ENCODE assay signal across 9 mouse cellular contexts in the genomic region with DNA sequence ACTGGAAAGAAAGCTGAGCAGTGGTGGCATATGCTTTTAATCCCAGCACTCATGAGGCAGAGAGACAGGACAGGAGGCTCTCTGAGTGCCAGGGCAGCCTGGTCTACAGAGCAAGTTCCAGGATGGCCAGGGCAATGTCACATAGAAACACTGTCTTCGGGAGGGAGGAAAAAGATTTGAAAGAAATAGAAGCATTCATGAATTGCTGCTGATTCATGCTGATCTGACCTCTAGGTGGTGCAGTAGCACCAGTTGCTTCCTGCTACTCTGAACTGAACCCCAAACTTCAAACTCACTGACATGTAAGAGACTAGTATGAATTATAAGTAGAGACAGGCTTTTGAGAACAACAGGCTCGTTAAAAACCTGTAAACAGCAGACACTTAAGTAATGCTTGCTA. TPM values are rescaled to one million over a fixed set of nuclear protein-coding genes. Genes with fewer than 3 reads are reported as not detected.
DNase-seq lines count a peak whose midpoint lies in the region; ATAC-seq and TF ChIP-seq lines count a peak whose summit lies in the region.
"Had no signal": no experiment of that assay in that cellular context is flagged by ENCODE, and none has a peak within 500 bp of the region (broad histone marks: within the 10 kb centered on the region; RNA-seq: fewer than 3 reads in every experiment).

No protein-coding gene starts in this region.

- H3K4me3 ChIP-seq in hindbrain, postnatal 0 days (ENCODE audit: low read length) = no peak overlapping the region
- no peak overlapping the region for H3K4me3 ChIP-seq in hindbrain, embryonic 10.5 days
- H3K4me3 ChIP-seq in liver, embryonic 14.5 days (ENCODE audit: insufficient read depth in 1 of 2, low read depth in 2 of 2, low read length in 2 of 2) = no peak overlapping the region
- H3K4me3 ChIP-seq in hindbrain, embryonic 16.5 days (ENCODE audit: low read length) = no peak overlapping the region
- no peak overlapping the region for H3K4me3 ChIP-seq in midbrain, embryonic 10.5 days
- H3K4me3 ChIP-seq: limb, embryonic 12.5 days had no signal

- H3K9ac ChIP-seq in hindbrain, postnatal 0 days (replicated peaks; ENCODE audit: low read length) = no peak overlapping the region
- no peak overlapping the region for H3K9ac ChIP-seq in liver, embryonic 14.5 days (replicated peaks)
- no peak overlapping the region for H3K9ac ChIP-seq in hindbrain, embryonic 16.5 days (ENCODE audit: low read depth, low read length)
- H3K9ac ChIP-seq: limb, embryonic 12.5 days had no signal

- peak; percentile 49 for DNase-seq in hindbrain, postnatal 0 days (ENCODE audit: low spot score)
- no peak for DNase-seq in hindbrain, embryonic 10.5 days (ENCODE audit: low spot score)
- DNase-seq in CD4-positive, CD25-positive, alpha-beta regulatory T cell, adult 2 months (ENCODE audit: low read depth, low spot score) = peak; percentile 69
- peak; percentile 46 for DNase-seq in adipocyte (ENCODE audit: low spot score)
- peak in 1 of 3 experiments; percentile 20 for DNase-seq in liver, embryonic 14.5 days (ENCODE audit: low read depth in 3 of 3, low spot score in 3 of 3)
- DNase-seq in thymus, postnatal 25 days = peak; percentile 38
- no peak for DNase-seq in midbrain, embryonic 10.5 days (ENCODE audit: low spot score)

- no peaks in the 10 kb centered on the region for H3K27me3 ChIP-seq in hindbrain, postnatal 0 days (ENCODE audit: insufficient read depth, low read length)
- no peaks in the 10 kb centered on the region for H3K27me3 ChIP-seq in hindbrain, embryonic 10.5 days (ENCODE audit: insufficient read depth, poor library complexity, severe bottlenecking)
- H3K27me3 ChIP-seq in liver, embryonic 14.5 days (ENCODE audit: control insufficient read depth, insufficient read depth, low read length) = no peaks in the 10 kb centered on the region
- no peaks in the 10 kb centered on the region for H3K27me3 ChIP-seq in hindbrain, embryonic 16.5 days (replicated peaks; ENCODE audit: control insufficient read depth, insufficient read depth, low read length)
- no peaks in the 10 kb centered on the region for H3K27me3 ChIP-seq in midbrain, embryonic 10.5 days (ENCODE audit: low read depth, poor library complexity, severe bottlenecking)
- H3K27me3 ChIP-seq: limb, embryonic 12.5 days had no signal

- no peaks in the 10 kb centered on the region; the same call in 1 of the 2 replicates for H3K36me3 ChIP-seq in hindbrain, postnatal 0 days (ENCODE audit: insufficient read depth, low read length)
- peaks cover 73% of the 10 kb centered on the region for H3K36me3 ChIP-seq in hindbrain, embryonic 10.5 days
- peaks cover 27% of the 10 kb centered on the region for H3K36me3 ChIP-seq in liver, embryonic 14.5 days (replicated peaks; ENCODE audit: control insufficient read depth, insufficient read depth, low read depth)
- no peaks in the 10 kb centered on the region; the same call in 1 of the 2 replicates for H3K36me3 ChIP-seq in hindbrain, embryonic 16.5 days (ENCODE audit: control insufficient read depth, insufficient read depth, low read length)
- peaks cover 79% of the 10 kb centered on the region for H3K36me3 ChIP-seq in midbrain, embryonic 10.5 days

- H3K4me1 ChIP-seq in hindbrain, postnatal 0 days (ENCODE audit: insufficient read depth, low read length) = no peaks in the 10 kb centered on the region
- no peaks in the 10 kb centered on the region for H3K4me1 ChIP-seq in hindbrain, embryonic 10.5 days (replicated peaks)
- H3K4me1 ChIP-seq in liver, embryonic 14.5 days (replicated peaks; ENCODE audit: control insufficient read depth in 2 of 2, insufficient read depth in 2 of 2, low read length in 1 of 2) = peaks cover 0 to 12% of the 10 kb centered on the region in 2 experiments; a peak in 2 of 4 replicates
- no peaks in the 10 kb centered on the region for H3K4me1 ChIP-seq in hindbrain, embryonic 16.5 days (ENCODE audit: control insufficient read depth, insufficient read depth, low read depth, low read length)
- H3K4me1 ChIP-seq in midbrain, embryonic 10.5 days = no peaks in the 10 kb centered on the region
- H3K4me1 ChIP-seq: limb, embryonic 12.5 days had no signal

- peak; percentile 67 for TF ChIP-seq CTCF in hindbrain, postnatal 0 days (IDR thresholded peaks at IDR 0.05; ENCODE audit: low read depth)
- TF ChIP-seq CTCF in liver, embryonic 14.5 days (IDR thresholded peaks at IDR 0.05; ENCODE audit: low read depth) = peak; percentile 73

- WGBS in hindbrain, postnatal 0 days = 51% methylated on average over 2 of the region's 2 CpGs
- WGBS in hindbrain, embryonic 10.5 days = 64% methylated on average over 2 of the region's 2 CpGs
- WGBS in liver, embryonic 14.5 days (ENCODE audit: insufficient replicate concordance) = 30% methylated on average over 2 of the region's 2 CpGs
- WGBS in hindbrain, embryonic 16.5 days = 62% methylated on average over 2 of the region's 2 CpGs
- WGBS in midbrain, embryonic 10.5 days = 82% methylated on average over 2 of the region's 2 CpGs

- 0 out of 2 replicates have a peak overlapping the region, but pooled peaks have one; percentile 1 for H3K27ac ChIP-seq in hindbrain, postnatal 0 days
- no peak overlapping the region for H3K27ac ChIP-seq in hindbrain, embryonic 10.5 days
- H3K27ac ChIP-seq in liver, embryonic 14.5 days = no peak overlapping the region
- no peak overlapping the region for H3K27ac ChIP-seq in hindbrain, embryonic 16.5 days (ENCODE audit: low read depth, low read length)
- H3K27ac ChIP-seq in midbrain, embryonic 10.5 days (replicated peaks) = no peak overlapping the region
- H3K27ac ChIP-seq: limb, embryonic 12.5 days had no signal

- H3K9me3 ChIP-seq in hindbrain, postnatal 0 days (ENCODE audit: low read length) = no peaks in the 10 kb centered on the region
- no peaks in the 10 kb centered on the region for H3K9me3 ChIP-seq in hindbrain, embryonic 10.5 days
- no peaks in the 10 kb centered on the region for H3K9me3 ChIP-seq in liver, embryonic 14.5 days (ENCODE audit: control insufficient read depth, low read length)
- H3K9me3 ChIP-seq in hindbrain, embryonic 16.5 days (ENCODE audit: control insufficient read depth, low read length) = no peaks in the 10 kb centered on the region
- no peaks in the 10 kb centered on the region for H3K9me3 ChIP-seq in midbrain, embryonic 10.5 days (replicated peaks)
- H3K9me3 ChIP-seq: limb, embryonic 12.5 days had no signal

- ATAC-seq in hindbrain, postnatal 0 days = no peak
- peak; percentile 38; the same call in 1 of the 2 replicates for ATAC-seq in liver, embryonic 14.5 days (ENCODE audit: insufficient read depth)
- ATAC-seq in hindbrain, embryonic 16.5 days = no peak

- no peak overlapping the region for H3K4me2 ChIP-seq in hindbrain, postnatal 0 days (ENCODE audit: low read depth, low read length)
- H3K4me2 ChIP-seq in liver, embryonic 14.5 days (ENCODE audit: low read depth) = no peak overlapping the region
- H3K4me2 ChIP-seq in hindbrain, embryonic 16.5 days (ENCODE audit: low read length) = no peak overlapping the region
- H3K4me2 ChIP-seq: limb, embryonic 12.5 days had no signal

- TF ChIP-seq EP300 in liver, embryonic 14.5 days (IDR thresholded peaks at IDR 0.05; ENCODE audit: low read depth) = no peak

RNA-seq across cellular contexts. Expression of a gene that starts 18.4 kb away (rescaled TPM):
- total RNA-seq in hindbrain, postnatal 0 days (2014; rRNA removed) = 29.6 and 30.2 TPM in 2 replicates
- polyA plus RNA-seq in hindbrain, postnatal 0 days (2015; fragmentation: Nextera tagmentation; extraction: Ambion mirVana) = 7.9 and 8.2 TPM in 2 replicates
- polyA plus RNA-seq in hindbrain, embryonic 10.5 days (2016; fragmentation: Nextera tagmentation; extraction: Ambion mirVana) = 15.0 and 18.6 TPM in 2 replicates
- 8.1 and 11.8 TPM in 2 replicates for polyA plus RNA-seq in liver, embryonic 14.5 days (2012; rRNA removed)
- polyA plus RNA-seq in liver, embryonic 14.5 days (2014; fragmentation: Nextera tagmentation; extraction: Ambion mirVana) = 7.9 and 9.1 TPM in 2 replicates
- 9.7 and 9.8 TPM in 2 replicates for polyA plus RNA-seq in hindbrain, embryonic 16.5 days (2015; fragmentation: Nextera tagmentation; extraction: Ambion mirVana)
- 13.0 and 14.4 TPM in 2 replicates for polyA plus RNA-seq in midbrain, embryonic 10.5 days (2016; fragmentation: Nextera tagmentation; extraction: Ambion mirVana)

RNA-seq across cellular contexts. Expression of a gene that starts 24.6 kb away (rescaled TPM):
- 15.5 and 18.0 TPM in 2 replicates for total RNA-seq in hindbrain, postnatal 0 days (2014; rRNA removed)
- 13.0 and 14.4 TPM in 2 replicates for polyA plus RNA-seq in hindbrain, postnatal 0 days (2015; fragmentation: Nextera tagmentation; extraction: Ambion mirVana)
- polyA plus RNA-seq in hindbrain, embryonic 10.5 days (2016; fragmentation: Nextera tagmentation; extraction: Ambion mirVana) = 12.9 and 14.8 TPM in 2 replicates
- 0.40 and 0.49 TPM in 2 replicates for polyA plus RNA-seq in liver, embryonic 14.5 days (2012; rRNA removed)
- polyA plus RNA-seq in liver, embryonic 14.5 days (2014; fragmentation: Nextera tagmentation; extraction: Ambion mirVana) = 0.51 and 0.85 TPM in 2 replicates
- polyA plus RNA-seq in hindbrain, embryonic 16.5 days (2015; fragmentation: Nextera tagmentation; extraction: Ambion mirVana) = 18.2 and 19.6 TPM in 2 replicates
- polyA plus RNA-seq in midbrain, embryonic 10.5 days (2016; fragmentation: Nextera tagmentation; extraction: Ambion mirVana) = 12.4 TPM in 2 replicates

RNA-seq across cellular contexts. Expression of a gene that starts 24.7 kb away (rescaled TPM):
- 4.0 and 13.7 TPM in 2 replicates for total RNA-seq in hindbrain, postnatal 0 days (2014; rRNA removed)
- polyA plus RNA-seq in hindbrain, postnatal 0 days (2015; fragmentation: Nextera tagmentation; extraction: Ambion mirVana) = 5.9 and 6.7 TPM in 2 replicates
- polyA plus RNA-seq in hindbrain, embryonic 10.5 days (2016; fragmentation: Nextera tagmentation; extraction: Ambion mirVana) = 10.3 and 14.2 TPM in 2 replicates
- polyA plus RNA-seq in liver, embryonic 14.5 days (2012; rRNA removed) = 3.9 and 4.3 TPM in 2 replicates
- polyA plus RNA-seq in liver, embryonic 14.5 days (2014; fragmentation: Nextera tagmentation; extraction: Ambion mirVana) = 2.3 and 3.4 TPM in 2 replicates
- 6.4 and 7.3 TPM in 2 replicates for polyA plus RNA-seq in hindbrain, embryonic 16.5 days (2015; fragmentation: Nextera tagmentation; extraction: Ambion mirVana)
- polyA plus RNA-seq in midbrain, embryonic 10.5 days (2016; fragmentation: Nextera tagmentation; extraction: Ambion mirVana) = 11.7 and 12.5 TPM in 2 replicates

Comparison
In these comparisons a context has a peak if more than half of its experiments do, and no peak if none do; other contexts are left out.
1. DNase-seq: peak in hindbrain, postnatal 0 days (single experiment), CD4-positive, CD25-positive, alpha-beta regulatory T cell, adult 2 months (single experiment), adipocyte (single experiment) and thymus, postnatal 25 days (single experiment); none in hindbrain, embryonic 10.5 days (single experiment) and midbrain, embryonic 10.5 days (single experiment).